8 mouse cellular contexts compared by ENCODE assay signal in genomic region chr10:81518546-81518945, GRCm38 (mm10). TPM values are rescaled to one million over a fixed set of nuclear protein-coding genes. Genes with fewer than 3 reads are reported as not detected.
DNase-seq lines count a peak whose midpoint lies in the region; ATAC-seq and TF ChIP-seq lines count a peak whose summit lies in the region.

No protein-coding gene starts in this region.

- peak; percentile 71 for DNase-seq in neural tube, embryonic 10.5 days (ENCODE audit: extremely low spot score, low spot score)
- no peak for DNase-seq in Patski (ENCODE audit: low read depth, low spot score)
- peak; percentile 87 for DNase-seq in induced T-regulatory cell, adult 2 months (ENCODE audit: low read depth)
- DNase-seq in liver, embryonic 11.5 days (ENCODE audit: low spot score) = peak; percentile 70
- peak; percentile 78 for DNase-seq in retina, embryonic 14.5 days (ENCODE audit: low spot score)
- no peak for DNase-seq in frontal cortex, postnatal 10 days (ENCODE audit: low spot score in 2 of 2)

- no peaks in the 10 kb centered on the region for H3K9me3 ChIP-seq in neural tube, embryonic 15.5 days (replicated peaks)
- peaks cover 6% of the 10 kb centered on the region for H3K9me3 ChIP-seq in liver, embryonic 11.5 days (ENCODE audit: control insufficient read depth, low read length)

- H3K36me3 ChIP-seq in neural tube, embryonic 15.5 days = no peaks in the 10 kb centered on the region
- peaks cover 9% of the 10 kb centered on the region for H3K36me3 ChIP-seq in liver, embryonic 11.5 days (ENCODE audit: control insufficient read depth, insufficient read depth, low read length)

- no peak for ATAC-seq in neural tube, embryonic 15.5 days (ENCODE audit: low FRiP score)
- peak; percentile 47 for ATAC-seq in Patski
- peak; percentile 34 for ATAC-seq in common myeloid progenitor, adult 5-6 weeks (replicated peaks; ENCODE audit: low read depth, poor library complexity, severe bottlenecking)
- peak; percentile 44 for ATAC-seq in liver, embryonic 11.5 days (replicated peaks; ENCODE audit: low FRiP score)

- CTCF ChIA-PET in Patski (lab: Charles Lee) = interaction anchor here (0.9 to 2.4 kb wide), 8 partner anchors 8 to 86 kb away, joined by 3 to 13 read pairs (median 3); no protein-coding TSS in a partner anchor

- POLR2A ChIA-PET in Patski (lab: Charles Lee) = no interaction called here

- TF ChIP-seq CTCF in Patski (IDR thresholded peaks at IDR 0.05) = no peak

- H3K9ac ChIP-seq in neural tube, embryonic 15.5 days (replicated peaks) = no peak overlapping the region
- H3K9ac ChIP-seq in liver, embryonic 11.5 days (ENCODE audit: low read depth, low read length) = no peak overlapping the region

- H3K4me3 ChIP-seq in neural tube, embryonic 15.5 days (replicated peaks) = no peak overlapping the region
- H3K4me3 ChIP-seq in liver, embryonic 11.5 days (ENCODE audit: low read depth, low read length) = no peak overlapping the region

- in situ Hi-C loops in Patski (cut with MboI; ENCODE audit: low pct_unique_long_range_greater_than_20kb) = no loop called here

- no peak overlapping the region for H3K27ac ChIP-seq in neural tube, embryonic 15.5 days (replicated peaks)
- H3K27ac ChIP-seq in liver, embryonic 11.5 days (ENCODE audit: low read depth, low read length) = peak overlapping the region; percentile 53; the same call in 1 of the 2 replicates

- H3K4me1 ChIP-seq in neural tube, embryonic 15.5 days = no peaks in the 10 kb centered on the region
- peaks cover 34% of the 10 kb centered on the region for H3K4me1 ChIP-seq in liver, embryonic 11.5 days (replicated peaks; ENCODE audit: control insufficient read depth, insufficient read depth, low read length)

- WGBS in neural tube, embryonic 15.5 days = 12% methylated on average over 4 of the region's 4 CpGs
- WGBS in liver, embryonic 11.5 days = 22% methylated on average over 4 of the region's 4 CpGs

- H3K4me2 ChIP-seq in neural tube, embryonic 15.5 days = no peak overlapping the region
- H3K4me2 ChIP-seq in liver, embryonic 11.5 days = no peak overlapping the region

- H3K27me3 ChIP-seq in neural tube, embryonic 15.5 days (replicated peaks) = peaks cover 9% of the 10 kb centered on the region; the same call in 1 of the 2 replicates
- peaks cover 3% of the 10 kb centered on the region for H3K27me3 ChIP-seq in Patski
- no peaks in the 10 kb centered on the region for H3K27me3 ChIP-seq in liver, embryonic 11.5 days (replicated peaks; ENCODE audit: control insufficient read depth, insufficient read depth, low read length)

RNA-seq across cellular contexts. Expression of gene Gna15, which starts 5.5 kb away (rescaled TPM):
- polyA plus RNA-seq in neural tube, embryonic 15.5 days (2015; fragmentation: Nextera tagmentation; extraction: Ambion mirVana) = 1.7 and 2.6 TPM in 2 replicates
- not detected for polyA plus RNA-seq in Patski (2021)
- total RNA-seq in common myeloid progenitor, adult 5-6 weeks (2017) = 30.6 and 39.1 TPM in 2 replicates
- polyA plus RNA-seq in liver, embryonic 11.5 days (2014; fragmentation: Nextera tagmentation; extraction: Ambion mirVana) = 10.1 and 11.3 TPM in 2 replicates

RNA-seq across cellular contexts. Expression of gene S1pr4, which starts 18.6 kb away (rescaled TPM):
- 0.69 and 2.1 TPM in 2 replicates for polyA plus RNA-seq in neural tube, embryonic 15.5 days (2015; fragmentation: Nextera tagmentation; extraction: Ambion mirVana)
- 0.03 TPM for polyA plus RNA-seq in Patski (2021)
- total RNA-seq in common myeloid progenitor, adult 5-6 weeks (2017) = 10.3 and 14.4 TPM in 2 replicates
- polyA plus RNA-seq in liver, embryonic 11.5 days (2014; fragmentation: Nextera tagmentation; extraction: Ambion mirVana) = 4.5 and 4.6 TPM in 2 replicates

RNA-seq across cellular contexts. Expression of gene Ncln, which starts 22.4 kb away (rescaled TPM):
- 68.5 and 70.3 TPM in 2 replicates for polyA plus RNA-seq in neural tube, embryonic 15.5 days (2015; fragmentation: Nextera tagmentation; extraction: Ambion mirVana)
- 104 TPM for polyA plus RNA-seq in Patski (2021)
- 46.6 and 52.9 TPM in 2 replicates for total RNA-seq in common myeloid progenitor, adult 5-6 weeks (2017)
- 92.2 and 97.9 TPM in 2 replicates for polyA plus RNA-seq in liver, embryonic 11.5 days (2014; fragmentation: Nextera tagmentation; extraction: Ambion mirVana)

RNA-seq across cellular contexts. Expression of gene Gna11, which starts 26.4 kb away (rescaled TPM):
- 91.1 and 102 TPM in 2 replicates for polyA plus RNA-seq in neural tube, embryonic 15.5 days (2015; fragmentation: Nextera tagmentation; extraction: Ambion mirVana)
- polyA plus RNA-seq in Patski (2021) = 76.2 TPM
- total RNA-seq in common myeloid progenitor, adult 5-6 weeks (2017) = 5.0 and 5.7 TPM in 2 replicates
- polyA plus RNA-seq in liver, embryonic 11.5 days (2014; fragmentation: Nextera tagmentation; extraction: Ambion mirVana) = 46.4 and 47.0 TPM in 2 replicates

RNA-seq across cellular contexts. Expression of gene Celf5, which starts 36.0 kb away (rescaled TPM):
- polyA plus RNA-seq in neural tube, embryonic 15.5 days (2015; fragmentation: Nextera tagmentation; extraction: Ambion mirVana) = 54.8 and 62.5 TPM in 2 replicates
- 0.99 TPM for polyA plus RNA-seq in Patski (2021)
- total RNA-seq in common myeloid progenitor, adult 5-6 weeks (2017) = 0.14 TPM in 1 of 2 replicates, not detected in the other
- polyA plus RNA-seq in liver, embryonic 11.5 days (2014; fragmentation: Nextera tagmentation; extraction: Ambion mirVana) = 0.12 TPM in 1 of 2 replicates, not detected in the other

Comparison
In these comparisons a context has a peak if more than half of its experiments do, and no peak if none do; other contexts are left out.
1. DNase-seq: peak in neural tube, embryonic 10.5 days (single experiment), induced T-regulatory cell, adult 2 months (single experiment), liver, embryonic 11.5 days (single experiment) and retina, embryonic 14.5 days (single experiment); none in Patski (single experiment) and frontal cortex, postnatal 10 days (0 of 2).